Mouse (Mus musculus): ENCODE results near the gene Mdm2. TPM values are rescaled to one million over a fixed set of nuclear protein-coding genes. Genes with fewer than 3 reads are reported as not detected.
A peak's percentile ranks its signal among the peaks of the same experiment; 100 is the strongest.
"Not testable (repeated sequence)": the region's sequence is repeated elsewhere in the genome, so short reads cannot be mapped to it uniquely, and the experiment has no call there.

The Mdm2 gene
- total RNA-seq, 2 experiments from 2014 or later, result 49.9 to 50.4 TPM

- DNase-seq (ENCODE audit: low spot score in 2 of 2), result no peak
- intact Hi-C loops (cut with DNase I), result no loop called here
Observed at GRCm38 (mm10) chr10:117749787-117750343, 39.3 kb upstream of the Mdm2 start.

GRCm38 (mm10) chr10:117749050-117749686, 38.6 kb upstream of the Mdm2 start:
- intact Hi-C loops (cut with DNase I), result no loop called here
- no peak for DNase-seq (ENCODE audit: low spot score in 2 of 2)

GRCm38 (mm10) chr10:117748276-117749049, 37.9 kb upstream of the Mdm2 start:
- intact Hi-C loops (cut with DNase I), result no loop called here
- no peak for DNase-seq (ENCODE audit: low spot score in 2 of 2)

GRCm38 (mm10) chr10:117747711-117748110, 37.2 kb upstream of the Mdm2 start:
- intact Hi-C loops (cut with DNase I), result no loop called here
- no peak for DNase-seq (ENCODE audit: low spot score in 2 of 2)

GRCm38 (mm10) chr10:117746297-117746883, 35.8 kb upstream of the Mdm2 start, which contains the start of gene Slc35e3:
Gene Slc35e3, minus strand, starts transcription at chr10:117746365.
- intact Hi-C loops (cut with DNase I), result no loop called here
- peak; percentile 93 to 94 for DNase-seq (ENCODE audit: low spot score in 2 of 2)

- peak in 1 of 2 experiments; percentile 26 for DNase-seq (ENCODE audit: low spot score in 2 of 2)
- intact Hi-C loops (cut with DNase I), result not testable (repeated sequence)
Observed at GRCm38 (mm10) chr10:117745570-117746296, 35.2 kb upstream of the Mdm2 start.

- DNase-seq (ENCODE audit: low spot score in 2 of 2), result no peak
- intact Hi-C loops (cut with DNase I), result no loop called here
Observed at GRCm38 (mm10) chr10:117743917-117744316, 33.4 kb upstream of the Mdm2 start.

- DNase-seq (ENCODE audit: low spot score in 2 of 2), result no peak
- intact Hi-C loops (cut with DNase I), result no loop called here
Observed at GRCm38 (mm10) chr10:117743182-117743581, 32.6 kb upstream of the Mdm2 start.

GRCm38 (mm10) chr10:117742618-117743017, 32.1 kb upstream of the Mdm2 start:
- DNase-seq (ENCODE audit: low spot score in 2 of 2), result no peak
- intact Hi-C loops (cut with DNase I), result no loop called here

GRCm38 (mm10) chr10:117741698-117742475, 31.3 kb upstream of the Mdm2 start:
- no peak for DNase-seq (ENCODE audit: low spot score in 2 of 2)
- intact Hi-C loops (cut with DNase I), result no loop called here

GRCm38 (mm10) chr10:117740921-117741320, 30.4 kb upstream of the Mdm2 start:
- DNase-seq (ENCODE audit: low spot score in 2 of 2), result no peak
- intact Hi-C loops (cut with DNase I), result no loop called here

GRCm38 (mm10) chr10:117740171-117740570, 29.6 kb upstream of the Mdm2 start:
- intact Hi-C loops (cut with DNase I), result no loop called here
- no peak for DNase-seq (ENCODE audit: low spot score in 2 of 2)

GRCm38 (mm10) chr10:117739648-117739948, 29.0 kb upstream of the Mdm2 start:
- intact Hi-C loops (cut with DNase I), result no loop called here
- no peak for DNase-seq (ENCODE audit: low spot score in 2 of 2)

GRCm38 (mm10) chr10:117738928-117739647, 28.5 kb upstream of the Mdm2 start:
- no peak for DNase-seq (ENCODE audit: low spot score in 2 of 2)
- intact Hi-C loops (cut with DNase I), result no loop called here

- intact Hi-C loops (cut with DNase I), result no loop called here
- no peak for DNase-seq (ENCODE audit: low spot score in 2 of 2)
Observed at GRCm38 (mm10) chr10:117738140-117738921, 27.8 kb upstream of the Mdm2 start.

- intact Hi-C loops (cut with DNase I); DNase-seq (ENCODE audit: low spot score in 2 of 2): not testable (repeated sequence)
Observed at GRCm38 (mm10) chr10:117737498-117737897, 26.9 kb upstream of the Mdm2 start.

GRCm38 (mm10) chr10:117737075-117737474, 26.5 kb upstream of the Mdm2 start:
- intact Hi-C loops (cut with DNase I), result no loop called here
- no peak for DNase-seq (ENCODE audit: low spot score in 2 of 2)

GRCm38 (mm10) chr10:117736573-117736972, 26.0 kb upstream of the Mdm2 start:
- DNase-seq (ENCODE audit: low spot score in 2 of 2), result no peak
- intact Hi-C loops (cut with DNase I), result no loop called here
